Mouse (Mus musculus): Measurements from ENCODE around the gene Snrpd2. TPM values are rescaled to one million over a fixed set of nuclear protein-coding genes. Genes with fewer than 3 reads are reported as not detected.

Snrpd2 gene
- polyA plus RNA-seq, 1 experiment from 2014 or later = 141 TPM

MicroRNAs encoded within 50 kb of the gene (microRNA counts, 519-probe panel; counts per million panel counts)
- 1,483 counts per million, percentile 41 among the panel's probes with 10 or more counts for microRNA mmu-miR-330

Small RNA genes lying within 50 kb of the gene (microRNA-seq; reads per million reads assigned to microRNA genes)
- gene Mir330 = 200 reads per million, percentile 64 among the genes with 10 or more reads in this experiment

Other genes with a start within 250 kb of the Snrpd2 start
- gene Ccdc61, start 239.3 kb upstream of the Snrpd2 start, polyA plus RNA-seq (2015; fragmentation: Nextera tagmentation; extraction: Ambion mirVana) = 30.8 and 31.7 TPM in 2 replicates
- 0.67 and 0.77 TPM in 2 replicates for gene Nova2, start 223.8 kb upstream of the Snrpd2 start, polyA plus RNA-seq (2015; fragmentation: Nextera tagmentation; extraction: Ambion mirVana)
- gene Nanos2, start 162.3 kb upstream of the Snrpd2 start, polyA plus RNA-seq (2015; fragmentation: Nextera tagmentation; extraction: Ambion mirVana) = not detected in 2 replicates
- 3.3 and 4.0 TPM in 2 replicates for gene Mypop, start 158.5 kb upstream of the Snrpd2 start, polyA plus RNA-seq (2015; fragmentation: Nextera tagmentation; extraction: Ambion mirVana)
- gene Irf2bp1, start 145.7 kb upstream of the Snrpd2 start, polyA plus RNA-seq (2015; fragmentation: Nextera tagmentation; extraction: Ambion mirVana) = 21.4 and 23.5 TPM in 2 replicates
- gene Foxa3, start 126.2 kb upstream of the Snrpd2 start, polyA plus RNA-seq (2015; fragmentation: Nextera tagmentation; extraction: Ambion mirVana) = 0.35 and 0.75 TPM in 2 replicates
- gene Sympk, start 125.3 kb upstream of the Snrpd2 start, polyA plus RNA-seq (2015; fragmentation: Nextera tagmentation; extraction: Ambion mirVana) = 34.0 and 35.6 TPM in 2 replicates
- gene Rsph6a, start 95.0 kb upstream of the Snrpd2 start, polyA plus RNA-seq (2015; fragmentation: Nextera tagmentation; extraction: Ambion mirVana) = not detected in 2 replicates
- gene Dmwd, start 73.5 kb upstream of the Snrpd2 start, polyA plus RNA-seq (2015; fragmentation: Nextera tagmentation; extraction: Ambion mirVana) = 15.5 and 16.8 TPM in 2 replicates
- 17.2 and 27.5 TPM in 2 replicates for gene Dmpk, start 65.9 kb upstream of the Snrpd2 start, polyA plus RNA-seq (2015; fragmentation: Nextera tagmentation; extraction: Ambion mirVana)
- gene Six5, start 55.1 kb upstream of the Snrpd2 start, polyA plus RNA-seq (2015; fragmentation: Nextera tagmentation; extraction: Ambion mirVana) = 9.5 and 10.5 TPM in 2 replicates
- 3.2 and 4.3 TPM in 2 replicates for gene Gm4969, start 31.4 kb upstream of the Snrpd2 start, polyA plus RNA-seq (2015; fragmentation: Nextera tagmentation; extraction: Ambion mirVana)
- gene Fbxo46, start 29.9 kb upstream of the Snrpd2 start, polyA plus RNA-seq (2015; fragmentation: Nextera tagmentation; extraction: Ambion mirVana) = 18.4 and 20.3 TPM in 2 replicates
- gene Qpctl, start 431 bp upstream of the Snrpd2 start, polyA plus RNA-seq (2015; fragmentation: Nextera tagmentation; extraction: Ambion mirVana) = 15.1 and 16.1 TPM in 2 replicates
- 0.37 and 0.60 TPM in 2 replicates for gene Gipr, start 16.4 kb downstream of the Snrpd2 start, polyA plus RNA-seq (2015; fragmentation: Nextera tagmentation; extraction: Ambion mirVana)
- gene Eml2, start 26.7 kb downstream of the Snrpd2 start, polyA plus RNA-seq (2015; fragmentation: Nextera tagmentation; extraction: Ambion mirVana) = 12.0 and 14.5 TPM in 2 replicates
- gene Gpr4, start 62.8 kb downstream of the Snrpd2 start, polyA plus RNA-seq (2015; fragmentation: Nextera tagmentation; extraction: Ambion mirVana) = 4.0 and 4.3 TPM in 2 replicates
- 42.9 and 44.6 TPM in 2 replicates for gene Opa3, start 78.6 kb downstream of the Snrpd2 start, polyA plus RNA-seq (2015; fragmentation: Nextera tagmentation; extraction: Ambion mirVana)
- gene Vasp, start 122.1 kb downstream of the Snrpd2 start, polyA plus RNA-seq (2015; fragmentation: Nextera tagmentation; extraction: Ambion mirVana) = 81.0 and 86.9 TPM in 2 replicates
- 0.22 TPM in 1 of 2 replicates, not detected in the other for gene Ppm1n, start 130.3 kb downstream of the Snrpd2 start, polyA plus RNA-seq (2015; fragmentation: Nextera tagmentation; extraction: Ambion mirVana)
- 8.0 and 9.4 TPM in 2 replicates for gene Rtn2, start 132.9 kb downstream of the Snrpd2 start, polyA plus RNA-seq (2015; fragmentation: Nextera tagmentation; extraction: Ambion mirVana)
- gene Fosb, start 160.3 kb downstream of the Snrpd2 start, polyA plus RNA-seq (2015; fragmentation: Nextera tagmentation; extraction: Ambion mirVana) = 0.17 and 0.22 TPM in 2 replicates
- 81.8 and 86.1 TPM in 2 replicates for gene Ercc1, start 195.1 kb downstream of the Snrpd2 start, polyA plus RNA-seq (2015; fragmentation: Nextera tagmentation; extraction: Ambion mirVana)
- 25.0 and 27.7 TPM in 2 replicates for gene Cd3eap, start 209.8 kb downstream of the Snrpd2 start, polyA plus RNA-seq (2015; fragmentation: Nextera tagmentation; extraction: Ambion mirVana)
- gene Ppp1r13l, start 210.0 kb downstream of the Snrpd2 start, polyA plus RNA-seq (2015; fragmentation: Nextera tagmentation; extraction: Ambion mirVana) = 3.3 and 4.0 TPM in 2 replicates
- gene Ercc2, start 232.3 kb downstream of the Snrpd2 start, polyA plus RNA-seq (2015; fragmentation: Nextera tagmentation; extraction: Ambion mirVana) = 16.7 and 19.0 TPM in 2 replicates

Measured in kidney, embryonic 16.5 days (tissue).